Mouse (Mus musculus): ENCODE results near the gene Kcnj13. TPM values are rescaled to one million over a fixed set of nuclear protein-coding genes. Genes with fewer than 3 reads are reported as not detected.

The Kcnj13 gene
- polyA plus RNA-seq, 1 experiment from 2014 or later = 5.0 TPM

- H3K4me2 ChIP-seq (ENCODE audit: low read depth, low read length) = no peak overlapping the region
- H3K9me3 ChIP-seq (replicated peaks; ENCODE audit: control insufficient read depth, low read length) = no peaks in the 10 kb centered on the region
- 82% methylated on average over 9 of the region's 9 CpGs for WGBS
- H3K36me3 ChIP-seq (ENCODE audit: control insufficient read depth, insufficient read depth, low read length) = peaks cover 3% of the 10 kb centered on the region; the same call in 1 of the 2 replicates
- H3K27ac ChIP-seq (ENCODE audit: low read length) = no peak overlapping the region
- H3K4me3 ChIP-seq (replicated peaks; ENCODE audit: low read length) = no peak overlapping the region
- ATAC-seq (ENCODE audit: insufficient read depth, low FRiP score) = no peak
- H3K27me3 ChIP-seq (ENCODE audit: control insufficient read depth, insufficient read depth, low read length) = no peaks in the 10 kb centered on the region
- no peaks in the 10 kb centered on the region for H3K4me1 ChIP-seq (ENCODE audit: control insufficient read depth, insufficient read depth, low read length)
- no peak overlapping the region for H3K9ac ChIP-seq (ENCODE audit: low read length)
These were observed 8.0 kb downstream of the Kcnj13 start for GRCm38 (mm10) chr1:87386436-87387092.

- no peaks in the 10 kb centered on the region; the same call in 1 of the 2 replicates for H3K36me3 ChIP-seq (ENCODE audit: control insufficient read depth, insufficient read depth, low read length)
- WGBS = 84% methylated on average over 3 of the region's 3 CpGs
- H3K4me2 ChIP-seq (ENCODE audit: low read depth, low read length) = no peak overlapping the region
- no peak for ATAC-seq (ENCODE audit: insufficient read depth, low FRiP score)
- H3K27me3 ChIP-seq (ENCODE audit: control insufficient read depth, insufficient read depth, low read length) = no peaks in the 10 kb centered on the region
- H3K9me3 ChIP-seq (replicated peaks; ENCODE audit: control insufficient read depth, low read length) = no peaks in the 10 kb centered on the region
- no peak overlapping the region for H3K27ac ChIP-seq (ENCODE audit: low read length)
- H3K4me1 ChIP-seq (ENCODE audit: control insufficient read depth, insufficient read depth, low read length) = no peaks in the 10 kb centered on the region
- H3K4me3 ChIP-seq (replicated peaks; ENCODE audit: low read length) = no peak overlapping the region
- no peak overlapping the region for H3K9ac ChIP-seq (ENCODE audit: low read length)
These were observed 13.4 kb downstream of the Kcnj13 start for GRCm38 (mm10) chr1:87381152-87381551.

- Histone ChIP-seq H3K4me3 (replicated peaks; ENCODE audit: low read length) (no peak overlapping the region), H3K9ac (ENCODE audit: low read length) (no peak overlapping the region), H3K4me1 (ENCODE audit: control insufficient read depth, insufficient read depth, low read length) (no peaks in the 10 kb centered on the region), H3K4me2 (ENCODE audit: low read depth, low read length) (no peak overlapping the region), H3K9me3 (replicated peaks; ENCODE audit: control insufficient read depth, low read length) (no peaks in the 10 kb centered on the region), H3K27me3 (ENCODE audit: control insufficient read depth, insufficient read depth, low read length) (no peaks in the 10 kb centered on the region), H3K27ac (ENCODE audit: low read length) (no peak overlapping the region), H3K36me3 (ENCODE audit: control insufficient read depth, insufficient read depth, low read length) (no peaks in the 10 kb centered on the region; the same call in 1 of the 2 replicates)
- 98% methylated on average over 1 of the region's 1 CpGs for WGBS
- ATAC-seq (ENCODE audit: insufficient read depth, low FRiP score) = no peak
These were observed 14.6 kb downstream of the Kcnj13 start for GRCm38 (mm10) chr1:87379919-87380318.

GRCm38 (mm10) chr1:87378024-87378560 is 16.4 kb downstream of the Kcnj13 start:
- H3K27me3 ChIP-seq (ENCODE audit: control insufficient read depth, insufficient read depth, low read length) = no peaks in the 10 kb centered on the region
- ATAC-seq (ENCODE audit: insufficient read depth, low FRiP score) = no peak
- H3K4me1 ChIP-seq (ENCODE audit: control insufficient read depth, insufficient read depth, low read length) = no peaks in the 10 kb centered on the region
- no peak overlapping the region for H3K9ac ChIP-seq (ENCODE audit: low read length)
- H3K4me3 ChIP-seq (replicated peaks; ENCODE audit: low read length) = no peak overlapping the region
- H3K27ac ChIP-seq (ENCODE audit: low read length) = no peak overlapping the region
- H3K9me3 ChIP-seq (replicated peaks; ENCODE audit: control insufficient read depth, low read length) = no peaks in the 10 kb centered on the region
- WGBS = 76% methylated on average over 3 of the region's 3 CpGs
- no peak overlapping the region for H3K4me2 ChIP-seq (ENCODE audit: low read depth, low read length)
- H3K36me3 ChIP-seq (ENCODE audit: control insufficient read depth, insufficient read depth, low read length) = no peaks in the 10 kb centered on the region; the same call in 1 of the 2 replicates

GRCm38 (mm10) chr1:87360276-87360675 is 34.3 kb downstream of the Kcnj13 start:
- Histone ChIP-seq H3K27me3 (ENCODE audit: control insufficient read depth, insufficient read depth, low read length) (no peaks in the 10 kb centered on the region), H3K4me1 (ENCODE audit: control insufficient read depth, insufficient read depth, low read length) (no peaks in the 10 kb centered on the region), H3K36me3 (ENCODE audit: control insufficient read depth, insufficient read depth, low read length) (no peaks in the 10 kb centered on the region), H3K4me2 (ENCODE audit: low read depth, low read length) (no peak overlapping the region), H3K27ac (ENCODE audit: low read length) (no peak overlapping the region), H3K9ac (ENCODE audit: low read length) (no peak overlapping the region), H3K4me3 (replicated peaks; ENCODE audit: low read length) (no peak overlapping the region), H3K9me3 (replicated peaks; ENCODE audit: control insufficient read depth, low read length) (no peaks in the 10 kb centered on the region)
- ATAC-seq (ENCODE audit: insufficient read depth, low FRiP score) = no peak
- 48% methylated on average over 1 of the region's 1 CpGs for WGBS

GRCm38 (mm10) chr1:87350576-87350975 is 44.0 kb downstream of the Kcnj13 start:
- H3K27ac ChIP-seq (ENCODE audit: low read length) = no peak overlapping the region
- H3K9me3 ChIP-seq (replicated peaks; ENCODE audit: control insufficient read depth, low read length) = no peaks in the 10 kb centered on the region
- ATAC-seq (ENCODE audit: insufficient read depth, low FRiP score) = no peak
- H3K36me3 ChIP-seq (ENCODE audit: control insufficient read depth, insufficient read depth, low read length) = 0 out of 2 replicates have a peak, but pooled peaks cover 3% of the 10 kb centered on the region
- 81% methylated on average over 2 of the region's 2 CpGs for WGBS
- H3K4me2 ChIP-seq (ENCODE audit: low read depth, low read length) = no peak overlapping the region
- no peaks in the 10 kb centered on the region for H3K4me1 ChIP-seq (ENCODE audit: control insufficient read depth, insufficient read depth, low read length)
- no peak overlapping the region for H3K4me3 ChIP-seq (replicated peaks; ENCODE audit: low read length)
- no peak overlapping the region for H3K9ac ChIP-seq (ENCODE audit: low read length)
- no peaks in the 10 kb centered on the region for H3K27me3 ChIP-seq (ENCODE audit: control insufficient read depth, insufficient read depth, low read length)

Other genes with a start within 250 kb of the Kcnj13 start
- 3.0 and 5.7 TPM in 2 replicates for gene Ecel1, start 238.2 kb downstream of the Kcnj13 start, polyA plus RNA-seq (2015; fragmentation: Nextera tagmentation; extraction: Ambion mirVana)
- not detected in 2 replicates for gene Prss56, start 211.4 kb downstream of the Kcnj13 start, polyA plus RNA-seq (2015; fragmentation: Nextera tagmentation; extraction: Ambion mirVana)
- 0.10 and 2.0 TPM in 2 replicates for gene Chrnd, start 204.1 kb downstream of the Kcnj13 start, polyA plus RNA-seq (2015; fragmentation: Nextera tagmentation; extraction: Ambion mirVana)
- 0.16 and 5.7 TPM in 2 replicates for gene Chrng, start 190.1 kb downstream of the Kcnj13 start, polyA plus RNA-seq (2015; fragmentation: Nextera tagmentation; extraction: Ambion mirVana)
- gene Eif4e2, start 180.8 kb downstream of the Kcnj13 start, polyA plus RNA-seq (2015; fragmentation: Nextera tagmentation; extraction: Ambion mirVana) = 147 and 150 TPM in 2 replicates
- 0.46 and 0.54 TPM in 2 replicates for gene Efhd1, start 130.4 kb downstream of the Kcnj13 start, polyA plus RNA-seq (2015; fragmentation: Nextera tagmentation; extraction: Ambion mirVana)
- gene Gigyf2, start 67.7 kb downstream of the Kcnj13 start, polyA plus RNA-seq (2015; fragmentation: Nextera tagmentation; extraction: Ambion mirVana) = 43.1 and 47.0 TPM in 2 replicates
- not detected in 2 replicates for gene Snorc, start 75.5 kb upstream of the Kcnj13 start, polyA plus RNA-seq (2015; fragmentation: Nextera tagmentation; extraction: Ambion mirVana)
- gene Neu2, start 115.2 kb upstream of the Kcnj13 start, polyA plus RNA-seq (2015; fragmentation: Nextera tagmentation; extraction: Ambion mirVana) = 2.8 and 3.1 TPM in 2 replicates
- gene Ngef, start 179.1 kb upstream of the Kcnj13 start, polyA plus RNA-seq (2015; fragmentation: Nextera tagmentation; extraction: Ambion mirVana) = 11.5 and 12.6 TPM in 2 replicates
- gene Inpp5d, start 225.6 kb upstream of the Kcnj13 start, polyA plus RNA-seq (2015; fragmentation: Nextera tagmentation; extraction: Ambion mirVana) = 6.3 and 8.6 TPM in 2 replicates

Data from stomach, embryonic 16.5 days (tissue).